Mouse (Mus musculus) midbrain, embryonic 15.5 days (tissue): ENCODE results near the gene Olfml2b. TPM values are rescaled to one million over a fixed set of nuclear protein-coding genes. Genes with fewer than 3 reads are reported as not detected.

Source experiments
- ATAC-seq: fragments of 200-750 bp; cut with Nextera tagmentation; replicated peaks from 2 replicates; pipeline ENCODE4 v1.8.0; 2017; ENCODE audit warnings: moderate TSS enrichment
- H3K27ac ChIP-seq: fragments of 300-500 bp; sonication (generic); 2 replicates; pipeline ENCODE4 v1.5.1; 2015; ENCODE audit warnings: mild to moderate bottlenecking, inconsistent platforms
- H3K27me3 ChIP-seq: fragments of 300-500 bp; sonication (generic); replicated peaks from 2 replicates; pipeline ENCODE4 v1.6.1; 2015; ENCODE audit warnings: inconsistent platforms
- H3K36me3 ChIP-seq: fragments of 300-500 bp; sonication (generic); replicated peaks from 2 replicates; pipeline ENCODE4 v1.6.1; 2015; ENCODE audit warnings: inconsistent platforms
- H3K4me1 ChIP-seq: fragments of 300-500 bp; sonication (generic); 2 replicates; pipeline ENCODE4 v1.6.1; 2015; ENCODE audit warnings: inconsistent platforms
- H3K4me2 ChIP-seq: fragments of 300-500 bp; sonication (generic); 2 replicates; pipeline ENCODE4 v1.6.1; 2015; ENCODE audit warnings: inconsistent platforms, mild to moderate bottlenecking, moderate library complexity
- H3K4me3 ChIP-seq: fragments of 300-500 bp; sonication (generic); 2 replicates; pipeline ENCODE4 v1.5.1; 2015; ENCODE audit warnings: mild to moderate bottlenecking, inconsistent platforms
- H3K9ac ChIP-seq: fragments of 300-500 bp; sonication (generic); 2 replicates; pipeline ENCODE4 v1.6.1; 2015; ENCODE audit warnings: mild to moderate bottlenecking, inconsistent platforms
- H3K9me3 ChIP-seq: fragments of 300-500 bp; sonication (generic); 2 replicates; pipeline ENCODE4 v1.6.1; 2016; ENCODE audit warnings: inconsistent platforms
- WGBS: fragments of 180-500 bp; shearing (Covaris S2); methylation state at CpG from one replicate; pipeline ENCODE4 v1.1.7; 2015; ENCODE audit warnings: mixed read lengths; 5-methylcytosine and 5-hydroxymethylcytosine counted together
- polyA plus RNA-seq: library from polyadenylated mRNA; unstranded; fragments of >200 nt; fragmentation: Nextera tagmentation; extraction: Ambion mirVana; gene quantifications from 2 replicates; pipeline ENCODE4 v1.2.1, GENCODE M21; 2015

Olfml2b gene
- polyA plus RNA-seq, 1 experiment from 2014 or later: 4.8 TPM

GRCm38 (mm10) chr1:170721560-170721959 lies 77.2 kb downstream of the Olfml2b start:
- Histone ChIP-seq H3K9me3 (no peaks in the 10 kb centered on the region), H3K9ac (no peak overlapping the region), H3K4me1 (no peaks in the 10 kb centered on the region), H3K36me3 (no peaks in the 10 kb centered on the region), H3K4me3 (no peak overlapping the region), H3K27me3 (no peaks in the 10 kb centered on the region), H3K4me2 (no peak overlapping the region), H3K27ac (no peak overlapping the region)
- ATAC-seq: no peak
- WGBS: 95% methylated on average over 5 of the region's 5 CpGs

DNA sequence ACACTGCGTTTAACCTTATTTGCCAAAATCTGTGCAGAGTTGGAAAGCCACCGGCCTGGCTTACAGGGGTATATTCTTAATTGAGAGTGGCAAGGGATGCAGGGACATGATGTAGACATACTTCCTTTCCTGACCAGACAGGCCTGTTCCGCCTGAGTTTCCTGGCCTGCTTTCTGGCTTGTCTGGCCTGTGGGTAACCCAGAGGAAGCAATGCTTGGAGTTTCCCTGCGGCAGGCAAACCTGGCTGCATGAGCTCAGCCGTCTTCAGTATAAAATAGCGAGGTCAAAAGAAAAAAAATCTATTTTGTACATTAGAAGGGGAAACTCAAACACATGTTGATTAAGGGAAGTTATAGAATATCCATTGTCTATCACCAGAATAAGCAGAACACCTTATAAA lies 84.2 kb downstream of the Olfml2b start:
- H3K4me2 ChIP-seq: no peak overlapping the region
- H3K9ac ChIP-seq: no peak overlapping the region
- ATAC-seq: no peak
- H3K4me3 ChIP-seq: no peak overlapping the region
- H3K9me3 ChIP-seq: no peaks in the 10 kb centered on the region
- H3K27me3 ChIP-seq: no peaks in the 10 kb centered on the region
- no peak overlapping the region for H3K27ac ChIP-seq
- H3K4me1 ChIP-seq: no peaks in the 10 kb centered on the region
- 71% methylated on average over 6 of the region's 6 CpGs for WGBS
- H3K36me3 ChIP-seq: no peaks in the 10 kb centered on the region

GRCm38 (mm10) chr1:170729267-170729962 lies 85.1 kb downstream of the Olfml2b start:
- Histone ChIP-seq H3K36me3 (no peaks in the 10 kb centered on the region), H3K9me3 (no peaks in the 10 kb centered on the region), H3K9ac (no peak overlapping the region), H3K4me1 (no peaks in the 10 kb centered on the region), H3K4me3 (no peak overlapping the region), H3K4me2 (no peak overlapping the region), H3K27me3 (no peaks in the 10 kb centered on the region), H3K27ac (no peak overlapping the region)
- no peak for ATAC-seq
- WGBS: 87% methylated on average over 8 of the region's 8 CpGs

- H3K27ac ChIP-seq: no peak overlapping the region
- ATAC-seq: no peak
- H3K4me1 ChIP-seq: no peaks in the 10 kb centered on the region
- no peaks in the 10 kb centered on the region for H3K36me3 ChIP-seq
- no peak overlapping the region for H3K9ac ChIP-seq
- H3K4me2 ChIP-seq: no peak overlapping the region
- WGBS: 84% methylated on average over 11 of the region's 11 CpGs
- no peak overlapping the region for H3K4me3 ChIP-seq
- no peaks in the 10 kb centered on the region for H3K9me3 ChIP-seq
- H3K27me3 ChIP-seq: no peaks in the 10 kb centered on the region
Measured at GRCm38 (mm10) chr1:170731865-170732595, 87.7 kb downstream of the Olfml2b start.

Other genes with a start within 250 kb of the Olfml2b start
- 21.3 and 28.3 TPM in 2 replicates for gene Nos1ap, start 54.7 kb upstream of the Olfml2b start, polyA plus RNA-seq
- 7.7 and 8.3 TPM in 2 replicates for gene Atf6, start 223.2 kb downstream of the Olfml2b start, polyA plus RNA-seq
- gene Gm26620, start 240.5 kb downstream of the Olfml2b start, polyA plus RNA-seq: 0.49 and 0.76 TPM in 2 replicates
- gene Dusp12, start 241.0 kb downstream of the Olfml2b start, polyA plus RNA-seq: 42.2 and 54.0 TPM in 2 replicates